Comparison of ENCODE assay signal across 8 mouse cellular contexts in genomic region chr7:127614511-127614890, GRCm38 (mm10). TPM values are rescaled to one million over a fixed set of nuclear protein-coding genes. Genes with fewer than 3 reads are reported as not detected.
DNase-seq lines count a peak whose midpoint lies in the region; ATAC-seq and TF ChIP-seq lines count a peak whose summit lies in the region.

No protein-coding gene starts in this region.

- no peaks in the 10 kb centered on the region for H3K27me3 ChIP-seq in forebrain, embryonic 11.5 days (ENCODE audit: control insufficient read depth, insufficient read depth, low read length)
- H3K27me3 ChIP-seq in hindbrain, embryonic 13.5 days: no peaks in the 10 kb centered on the region
- no peaks in the 10 kb centered on the region for H3K27me3 ChIP-seq in midbrain, postnatal 0 days (ENCODE audit: insufficient read depth, low read length)

- peaks cover 14% of the 10 kb centered on the region; the same call in 1 of the 2 replicates for H3K4me1 ChIP-seq in forebrain, embryonic 11.5 days (replicated peaks; ENCODE audit: control insufficient read depth, insufficient read depth, low read length)
- peaks cover 37% of the 10 kb centered on the region for H3K4me1 ChIP-seq in hindbrain, embryonic 13.5 days (replicated peaks)
- peaks cover 6% of the 10 kb centered on the region; the same call in 1 of the 2 replicates for H3K4me1 ChIP-seq in midbrain, postnatal 0 days (ENCODE audit: insufficient read depth, low read length)

- H3K36me3 ChIP-seq in forebrain, embryonic 11.5 days (ENCODE audit: control insufficient read depth, insufficient read depth, low read length): peaks cover 22% of the 10 kb centered on the region
- H3K36me3 ChIP-seq in hindbrain, embryonic 13.5 days: peaks cover 33% of the 10 kb centered on the region
- peaks cover 30% of the 10 kb centered on the region for H3K36me3 ChIP-seq in midbrain, postnatal 0 days (ENCODE audit: insufficient read depth, low read length)

- peak; percentile 53 for ATAC-seq in forebrain, embryonic 11.5 days (replicated peaks; ENCODE audit: low FRiP score)
- peak; percentile 33 for ATAC-seq in hindbrain, embryonic 13.5 days (ENCODE audit: low FRiP score)
- 0 out of 2 replicates have a peak, but pooled peaks have one; percentile 45 for ATAC-seq in midbrain, postnatal 0 days (ENCODE audit: low FRiP score)

- H3K4me3 ChIP-seq in forebrain, embryonic 11.5 days (ENCODE audit: low read depth, low read length): peak overlapping the region; percentile 99
- peak overlapping the region; percentile 99 for H3K4me3 ChIP-seq in hindbrain, embryonic 13.5 days
- peak overlapping the region; percentile 100 for H3K4me3 ChIP-seq in midbrain, postnatal 0 days (ENCODE audit: low read depth, low read length)

- H3K27ac ChIP-seq in forebrain, embryonic 11.5 days (ENCODE audit: low read depth, low read length): peak overlapping the region; percentile 80
- H3K27ac ChIP-seq in hindbrain, embryonic 13.5 days: peak overlapping the region; percentile 94
- peak overlapping the region; percentile 96 for H3K27ac ChIP-seq in midbrain, postnatal 0 days (ENCODE audit: low read depth, low read length)

- DNase-seq in gastrocnemius, adult 18-20 months (ENCODE audit: low spot score): peak; percentile 28
- no peak for DNase-seq in gastrocnemius, postnatal 10 days
- peak; percentile 62 for DNase-seq in ZHBTc4 (ENCODE audit: low read depth, low spot score)
- peak; percentile 81 for DNase-seq in forebrain, embryonic 11.5 days (ENCODE audit: low spot score)
- DNase-seq in liver: peak; percentile 69
- peak; percentile 11 for DNase-seq in midbrain, postnatal 0 days (ENCODE audit: low spot score)
- DNase-seq in yolk sac, embryonic 10.5 days (ENCODE audit: low spot score): peak; percentile 68

- TF ChIP-seq CTCF in midbrain, postnatal 0 days (IDR thresholded peaks at IDR 0.05): no peak

- WGBS in forebrain, embryonic 11.5 days: 0% methylated on average over 24 of the region's 44 CpGs
- 0% methylated on average over 21 of the region's 44 CpGs for WGBS in hindbrain, embryonic 13.5 days
- WGBS in midbrain, postnatal 0 days: under 1% methylated on average over 17 of the region's 44 CpGs

- H3K9me3 ChIP-seq in forebrain, embryonic 11.5 days (ENCODE audit: control insufficient read depth, low read length): no peaks in the 10 kb centered on the region
- H3K9me3 ChIP-seq in hindbrain, embryonic 13.5 days: no peaks in the 10 kb centered on the region
- no peaks in the 10 kb centered on the region for H3K9me3 ChIP-seq in midbrain, postnatal 0 days (ENCODE audit: low read length)

- H3K9ac ChIP-seq in forebrain, embryonic 11.5 days (ENCODE audit: low read length): peak overlapping the region; percentile 97
- H3K9ac ChIP-seq in hindbrain, embryonic 13.5 days: peak overlapping the region; percentile 95
- peak overlapping the region; percentile 94 for H3K9ac ChIP-seq in midbrain, postnatal 0 days (replicated peaks; ENCODE audit: low read length, poor library complexity, severe bottlenecking)

- peak overlapping the region; percentile 84 for H3K4me2 ChIP-seq in forebrain, embryonic 11.5 days (ENCODE audit: low read depth, low read length, severe bottlenecking)
- H3K4me2 ChIP-seq in hindbrain, embryonic 13.5 days: peak overlapping the region; percentile 82
- peak overlapping the region; percentile 93 for H3K4me2 ChIP-seq in midbrain, postnatal 0 days (ENCODE audit: low read depth, low read length, poor library complexity, severe bottlenecking)

RNA-seq across cellular contexts. Expression of gene Zfp629, which starts 1.1 kb away (rescaled TPM):
- 1 to 10 TPM; 7.4 to 9.5 TPM for total RNA-seq in gastrocnemius, adult 18-20 months (2021)
- total RNA-seq in gastrocnemius, postnatal 10 days (2021): 10 to 100 TPM in 1 of 2 experiments, 1 to 10 TPM in 1; 9.2 to 14.7 TPM
- 33.4 and 36.6 TPM in 2 replicates for polyA plus RNA-seq in forebrain, embryonic 11.5 days (2014; fragmentation: Nextera tagmentation; extraction: Ambion mirVana)
- polyA plus RNA-seq in hindbrain, embryonic 13.5 days (2015; fragmentation: Nextera tagmentation; extraction: Ambion mirVana): 22.2 and 25.0 TPM in 2 replicates
- total RNA-seq in midbrain, postnatal 0 days (2014; rRNA removed): 36.1 and 42.6 TPM in 2 replicates
- polyA plus RNA-seq in midbrain, postnatal 0 days (2015; fragmentation: Nextera tagmentation; extraction: Ambion mirVana): 15.1 and 15.5 TPM in 2 replicates

RNA-seq across cellular contexts. Expression of gene Rnf40, which starts 25.9 kb away (rescaled TPM):
- 10 to 100 TPM; 30.5 to 33.4 TPM for total RNA-seq in gastrocnemius, adult 18-20 months (2021)
- 10 to 100 TPM; 26.9 to 37.8 TPM for total RNA-seq in gastrocnemius, postnatal 10 days (2021)
- polyA plus RNA-seq in forebrain, embryonic 11.5 days (2014; fragmentation: Nextera tagmentation; extraction: Ambion mirVana): 59.1 and 66.3 TPM in 2 replicates
- 49.9 and 50.5 TPM in 2 replicates for polyA plus RNA-seq in hindbrain, embryonic 13.5 days (2015; fragmentation: Nextera tagmentation; extraction: Ambion mirVana)
- 34.5 and 42.9 TPM in 2 replicates for total RNA-seq in midbrain, postnatal 0 days (2014; rRNA removed)
- 38.1 and 40.9 TPM in 2 replicates for polyA plus RNA-seq in midbrain, postnatal 0 days (2015; fragmentation: Nextera tagmentation; extraction: Ambion mirVana)

RNA-seq across cellular contexts. Expression of gene Ccdc189, which starts 26.1 kb away (rescaled TPM):
- 1 to 10 TPM; 2.9 to 3.3 TPM for total RNA-seq in gastrocnemius, adult 18-20 months (2021)
- total RNA-seq in gastrocnemius, postnatal 10 days (2021): 1 to 10 TPM; 1.7 to 3.2 TPM
- polyA plus RNA-seq in forebrain, embryonic 11.5 days (2014; fragmentation: Nextera tagmentation; extraction: Ambion mirVana): 13.5 and 17.7 TPM in 2 replicates
- 10.7 and 13.0 TPM in 2 replicates for polyA plus RNA-seq in hindbrain, embryonic 13.5 days (2015; fragmentation: Nextera tagmentation; extraction: Ambion mirVana)
- total RNA-seq in midbrain, postnatal 0 days (2014; rRNA removed): 6.7 and 8.1 TPM in 2 replicates
- 11.8 and 13.5 TPM in 2 replicates for polyA plus RNA-seq in midbrain, postnatal 0 days (2015; fragmentation: Nextera tagmentation; extraction: Ambion mirVana)

RNA-seq across cellular contexts. Expression of gene Phkg2, which starts 41.4 kb away (rescaled TPM):
- 10 to 100 TPM in 1 of 2 experiments, 1 to 10 TPM in 1; 9.0 to 10.4 TPM for total RNA-seq in gastrocnemius, adult 18-20 months (2021)
- total RNA-seq in gastrocnemius, postnatal 10 days (2021): 10 to 100 TPM; 13.3 to 17.6 TPM
- polyA plus RNA-seq in forebrain, embryonic 11.5 days (2014; fragmentation: Nextera tagmentation; extraction: Ambion mirVana): 57.9 and 60.5 TPM in 2 replicates
- 55.1 and 60.5 TPM in 2 replicates for polyA plus RNA-seq in hindbrain, embryonic 13.5 days (2015; fragmentation: Nextera tagmentation; extraction: Ambion mirVana)
- total RNA-seq in midbrain, postnatal 0 days (2014; rRNA removed): 54.0 and 60.9 TPM in 2 replicates
- 62.5 and 64.7 TPM in 2 replicates for polyA plus RNA-seq in midbrain, postnatal 0 days (2015; fragmentation: Nextera tagmentation; extraction: Ambion mirVana)

RNA-seq across cellular contexts. Expression of gene Tmem265, which starts 53.3 kb away (rescaled TPM):
- not detected for total RNA-seq in gastrocnemius, adult 18-20 months (2021)
- not detected for total RNA-seq in gastrocnemius, postnatal 10 days (2021)
- polyA plus RNA-seq in forebrain, embryonic 11.5 days (2014; fragmentation: Nextera tagmentation; extraction: Ambion mirVana): 10.2 and 13.0 TPM in 2 replicates
- polyA plus RNA-seq in hindbrain, embryonic 13.5 days (2015; fragmentation: Nextera tagmentation; extraction: Ambion mirVana): 6.6 and 8.2 TPM in 2 replicates
- total RNA-seq in midbrain, postnatal 0 days (2014; rRNA removed): 1.9 and 2.7 TPM in 2 replicates
- polyA plus RNA-seq in midbrain, postnatal 0 days (2015; fragmentation: Nextera tagmentation; extraction: Ambion mirVana): 8.7 and 9.7 TPM in 2 replicates
